In genomic region chr8:120552509-120552908, GRCm38 (mm10) we compare ENCODE assay signal across 17 mouse cellular contexts. TPM values are rescaled to one million over a fixed set of nuclear protein-coding genes. Genes with fewer than 3 reads are reported as not detected.
A peak's percentile ranks its signal among the peaks of the same experiment; 100 is the strongest.
DNase-seq lines count a peak whose midpoint lies in the region; ATAC-seq and TF ChIP-seq lines count a peak whose summit lies in the region.
"Had no signal": no experiment of that assay in that cellular context is flagged by ENCODE, and none has a peak within 500 bp of the region (broad histone marks: within the 10 kb centered on the region; RNA-seq: fewer than 3 reads in every experiment).

No protein-coding gene starts in this region.

- 0 out of 2 replicates have a peak overlapping the region, but pooled peaks have one; percentile 0 for H3K9ac ChIP-seq in forebrain, embryonic 12.5 days
- no peak overlapping the region for H3K9ac ChIP-seq in forebrain, postnatal 0 days
- peak overlapping the region; percentile 10; the same call in 1 of the 2 replicates for H3K9ac ChIP-seq in heart, embryonic 16.5 days (ENCODE audit: low read length)
- H3K9ac ChIP-seq in heart, embryonic 11.5 days (ENCODE audit: low read depth, low read length) = no peak overlapping the region
- H3K9ac ChIP-seq in midbrain, embryonic 14.5 days (replicated peaks; ENCODE audit: low read length) = no peak overlapping the region
- H3K9ac ChIP-seq in midbrain, embryonic 15.5 days = no peak overlapping the region
- H3K9ac ChIP-seq: liver, embryonic 13.5 days had no signal

- WGBS in forebrain, embryonic 12.5 days = 91% methylated on average over 11 of the region's 11 CpGs
- WGBS in forebrain, postnatal 0 days = 88% methylated on average over 11 of the region's 11 CpGs
- WGBS in heart, embryonic 16.5 days = 89% methylated on average over 11 of the region's 11 CpGs
- WGBS in heart, embryonic 11.5 days (ENCODE audit: insufficient replicate concordance) = 85% methylated on average over 11 of the region's 11 CpGs
- WGBS in midbrain, embryonic 14.5 days = 88% methylated on average over 11 of the region's 11 CpGs
- WGBS in midbrain, embryonic 15.5 days = 90% methylated on average over 11 of the region's 11 CpGs
- WGBS in olfactory bulb, adult 2 months = 52% methylated on average over 11 of the region's 11 CpGs

- no peak overlapping the region for H3K27ac ChIP-seq in forebrain, embryonic 12.5 days
- no peak overlapping the region for H3K27ac ChIP-seq in forebrain, postnatal 0 days (ENCODE audit: low read depth, low read length)
- peak overlapping the region; percentile 9; the same call in 1 of the 2 replicates for H3K27ac ChIP-seq in heart, embryonic 16.5 days (ENCODE audit: low read length)
- no peak overlapping the region for H3K27ac ChIP-seq in heart, embryonic 11.5 days (ENCODE audit: low read depth, low read length)
- H3K27ac ChIP-seq in midbrain, embryonic 14.5 days (replicated peaks; ENCODE audit: low read depth, low read length) = 0 out of 2 replicates have a peak overlapping the region, but pooled peaks have one; percentile 13
- H3K27ac ChIP-seq in midbrain, embryonic 15.5 days = no peak overlapping the region
- H3K27ac ChIP-seq in olfactory bulb, adult 2 months (ENCODE audit: insufficient read depth, low read depth, low read length) = peak overlapping the region; percentile 27; the same call in 1 of the 2 replicates
- H3K27ac ChIP-seq: liver, embryonic 13.5 days had no signal

- TF ChIP-seq POLR2A in olfactory bulb, adult 2 months (IDR thresholded peaks at IDR 0.05; ENCODE audit: insufficient read depth, low read depth, low read length) = no peak

- H3K27me3 ChIP-seq in forebrain, embryonic 12.5 days = 0 out of 2 replicates have a peak, but pooled peaks cover 3% of the 10 kb centered on the region
- no peaks in the 10 kb centered on the region for H3K27me3 ChIP-seq in forebrain, postnatal 0 days (ENCODE audit: insufficient read depth, low read length)
- no peaks in the 10 kb centered on the region for H3K27me3 ChIP-seq in heart, embryonic 16.5 days (ENCODE audit: control insufficient read depth, insufficient read depth, low read length)
- H3K27me3 ChIP-seq in heart, embryonic 11.5 days (ENCODE audit: control insufficient read depth, insufficient read depth, low read length) = no peaks in the 10 kb centered on the region
- H3K27me3 ChIP-seq in midbrain, embryonic 14.5 days (ENCODE audit: control insufficient read depth, insufficient read depth, low read length) = no peaks in the 10 kb centered on the region
- H3K27me3 ChIP-seq in midbrain, embryonic 15.5 days (replicated peaks) = no peaks in the 10 kb centered on the region
- H3K27me3 ChIP-seq: liver, embryonic 13.5 days had no signal

- no peak for DNase-seq in forebrain, postnatal 0 days
- DNase-seq in midbrain, embryonic 14.5 days = no peak
- DNase-seq: adrenal gland, adult 2 months; kidney, adult 18-20 months; left cerebral cortex, postnatal 4 days; liver, embryonic 13.5 days; retina, postnatal 1 day had no signal

- H3K36me3 ChIP-seq in forebrain, embryonic 12.5 days (replicated peaks) = peaks cover 19% of the 10 kb centered on the region
- no peaks in the 10 kb centered on the region for H3K36me3 ChIP-seq in forebrain, postnatal 0 days (ENCODE audit: insufficient read depth)
- no peaks in the 10 kb centered on the region for H3K36me3 ChIP-seq in heart, embryonic 16.5 days (ENCODE audit: control insufficient read depth, insufficient read depth)
- H3K36me3 ChIP-seq in heart, embryonic 11.5 days (ENCODE audit: control insufficient read depth, insufficient read depth, low read length) = peaks cover 2% of the 10 kb centered on the region; the same call in 1 of the 2 replicates
- peaks cover 9% of the 10 kb centered on the region; the same call in 1 of the 2 replicates for H3K36me3 ChIP-seq in midbrain, embryonic 14.5 days (ENCODE audit: control insufficient read depth, insufficient read depth, low read length)
- H3K36me3 ChIP-seq in midbrain, embryonic 15.5 days (replicated peaks) = no peaks in the 10 kb centered on the region

- TF ChIP-seq CTCF in forebrain, postnatal 0 days (IDR thresholded peaks at IDR 0.05; ENCODE audit: low read depth) = no peak
- no peak for TF ChIP-seq CTCF in olfactory bulb, adult 2 months (IDR thresholded peaks at IDR 0.05; ENCODE audit: insufficient read depth, low read depth, low read length)

- H3K4me2 ChIP-seq in forebrain, embryonic 12.5 days = no peak overlapping the region
- H3K4me2 ChIP-seq in forebrain, postnatal 0 days (ENCODE audit: low read depth) = no peak overlapping the region
- H3K4me2 ChIP-seq in heart, embryonic 16.5 days (ENCODE audit: low read depth, low read length) = no peak overlapping the region
- H3K4me2 ChIP-seq in heart, embryonic 11.5 days = no peak overlapping the region
- H3K4me2 ChIP-seq in midbrain, embryonic 14.5 days (ENCODE audit: low read length) = no peak overlapping the region
- H3K4me2 ChIP-seq in midbrain, embryonic 15.5 days = no peak overlapping the region
- H3K4me2 ChIP-seq: liver, embryonic 13.5 days had no signal

- peaks cover 100% of the 10 kb centered on the region for H3K4me1 ChIP-seq in forebrain, embryonic 12.5 days
- peaks cover 62% of the 10 kb centered on the region for H3K4me1 ChIP-seq in forebrain, postnatal 0 days (ENCODE audit: insufficient read depth)
- peaks cover 97% of the 10 kb centered on the region for H3K4me1 ChIP-seq in heart, embryonic 16.5 days (ENCODE audit: control insufficient read depth, insufficient read depth, low read length)
- peaks cover 95% of the 10 kb centered on the region for H3K4me1 ChIP-seq in heart, embryonic 11.5 days (ENCODE audit: control insufficient read depth, insufficient read depth, low read length)
- peaks cover 83% of the 10 kb centered on the region for H3K4me1 ChIP-seq in midbrain, embryonic 14.5 days (ENCODE audit: control insufficient read depth, insufficient read depth, low read length)
- H3K4me1 ChIP-seq in midbrain, embryonic 15.5 days = peaks cover 86% of the 10 kb centered on the region
- peaks cover 99% of the 10 kb centered on the region for H3K4me1 ChIP-seq in olfactory bulb, adult 2 months (ENCODE audit: control insufficient read depth, insufficient read depth, low read length)

- no peak for ATAC-seq in forebrain, embryonic 12.5 days (ENCODE audit: low FRiP score)
- ATAC-seq in forebrain, postnatal 0 days = no peak
- no peak for ATAC-seq in heart, embryonic 16.5 days (replicated peaks; ENCODE audit: extremely low read depth, insufficient read depth, low FRiP score)
- ATAC-seq in heart, embryonic 11.5 days (replicated peaks; ENCODE audit: insufficient number of reproducible peaks, low FRiP score, low TSS enrichment) = no peak
- no peak for ATAC-seq in midbrain, embryonic 14.5 days (ENCODE audit: low FRiP score, low TSS enrichment)
- ATAC-seq in midbrain, embryonic 15.5 days (replicated peaks) = no peak
- ATAC-seq: hindbrain, embryonic 16.5 days; lung, postnatal 0 days had no signal

- H3K4me3 ChIP-seq in forebrain, embryonic 12.5 days (replicated peaks) = no peak overlapping the region
- no peak overlapping the region for H3K4me3 ChIP-seq in forebrain, postnatal 0 days (ENCODE audit: low read depth, low read length)
- H3K4me3 ChIP-seq in heart, embryonic 16.5 days (ENCODE audit: low read length) = no peak overlapping the region
- H3K4me3 ChIP-seq in heart, embryonic 11.5 days (ENCODE audit: low read depth, low read length) = no peak overlapping the region
- H3K4me3 ChIP-seq in midbrain, embryonic 14.5 days (replicated peaks; ENCODE audit: low read depth, low read length) = no peak overlapping the region
- H3K4me3 ChIP-seq in midbrain, embryonic 15.5 days = no peak overlapping the region
- H3K4me3 ChIP-seq in olfactory bulb, adult 2 months (ENCODE audit: insufficient read depth, low read depth, low read length) = no peak overlapping the region
- H3K4me3 ChIP-seq: embryonic facial prominence, embryonic 10.5 days; erythroblast, embryonic 14.5 days; liver, embryonic 13.5 days had no signal

- H3K9me3 ChIP-seq in forebrain, embryonic 12.5 days = no peaks in the 10 kb centered on the region
- no peaks in the 10 kb centered on the region for H3K9me3 ChIP-seq in forebrain, postnatal 0 days (ENCODE audit: low read length)
- H3K9me3 ChIP-seq in heart, embryonic 16.5 days (replicated peaks; ENCODE audit: control insufficient read depth, low read length) = no peaks in the 10 kb centered on the region
- no peaks in the 10 kb centered on the region for H3K9me3 ChIP-seq in heart, embryonic 11.5 days (replicated peaks; ENCODE audit: control insufficient read depth, low read length)
- no peaks in the 10 kb centered on the region for H3K9me3 ChIP-seq in midbrain, embryonic 14.5 days (ENCODE audit: control insufficient read depth, low read length)
- H3K9me3 ChIP-seq in midbrain, embryonic 15.5 days = no peaks in the 10 kb centered on the region
- H3K9me3 ChIP-seq: embryonic facial prominence, embryonic 10.5 days; G1E; liver, embryonic 13.5 days had no signal

RNA-seq across cellular contexts. Expression of gene Gins2, which starts 36.6 kb away (rescaled TPM):
- 83.2 and 84.8 TPM in 2 replicates for polyA plus RNA-seq in forebrain, embryonic 12.5 days (2016; fragmentation: Nextera tagmentation; extraction: Ambion mirVana)
- total RNA-seq in forebrain, postnatal 0 days (2014; rRNA removed) = 2.6 and 5.3 TPM in 2 replicates
- polyA plus RNA-seq in forebrain, postnatal 0 days (2015; fragmentation: Nextera tagmentation; extraction: Ambion mirVana) = 9.6 and 10.7 TPM in 2 replicates
- 51.0 and 51.1 TPM in 2 replicates for polyA plus RNA-seq in heart, embryonic 16.5 days (2015; fragmentation: Nextera tagmentation; extraction: Ambion mirVana)
- polyA plus RNA-seq in heart, embryonic 11.5 days (2014; fragmentation: Nextera tagmentation; extraction: Ambion mirVana) = 81.8 and 82.7 TPM in 2 replicates
- polyA plus RNA-seq in midbrain, embryonic 14.5 days (2014; fragmentation: Nextera tagmentation; extraction: Ambion mirVana) = 15.5 and 23.7 TPM in 2 replicates
- polyA plus RNA-seq in midbrain, embryonic 15.5 days (2015; fragmentation: Nextera tagmentation; extraction: Ambion mirVana) = 15.3 and 16.5 TPM in 2 replicates
- polyA plus RNA-seq in olfactory bulb, adult 2 months (2012; ENCODE audit: insufficient read depth, insufficient read length, low replicate concordance, missing spikeins) = not detected in 2 replicates

Comparison
In these comparisons a context has a peak if more than half of its experiments do, and no peak if none do; other contexts are left out.
1. H3K27ac ChIP-seq: peak in heart, embryonic 16.5 days (single experiment), midbrain, embryonic 14.5 days (single experiment) and olfactory bulb, adult 2 months (single experiment); none in forebrain, embryonic 12.5 days (single experiment), forebrain, postnatal 0 days (single experiment), heart, embryonic 11.5 days (single experiment) and midbrain, embryonic 15.5 days (single experiment).
2. H3K9ac ChIP-seq: peak in forebrain, embryonic 12.5 days (single experiment) and heart, embryonic 16.5 days (single experiment); none in forebrain, postnatal 0 days (single experiment), heart, embryonic 11.5 days (single experiment), midbrain, embryonic 14.5 days (single experiment) and midbrain, embryonic 15.5 days (single experiment).
3. RNA of gene Gins2, which starts 36.6 kb away (polyA plus RNA-seq): 83.2 to 84.8 TPM in forebrain, embryonic 12.5 days, 81.8 to 82.7 TPM in heart, embryonic 11.5 days, 51.0 to 51.1 TPM in heart, embryonic 16.5 days, 15.5 to 23.7 TPM in midbrain, embryonic 14.5 days, 15.3 to 16.5 TPM in midbrain, embryonic 15.5 days and 9.6 to 10.7 TPM in forebrain, postnatal 0 days; not detected in olfactory bulb, adult 2 months; every median in the first group is over 10 times any median in the second.